Mouse (Mus musculus): ENCODE data around the gene Ipo9. TPM values are rescaled to one million over a fixed set of nuclear protein-coding genes. Genes with fewer than 3 reads are reported as not detected.

Ipo9 gene
- total and polyA plus RNA-seq, 3 experiments = 27.4 to 56.2 TPM; not detected in 1

DNA sequence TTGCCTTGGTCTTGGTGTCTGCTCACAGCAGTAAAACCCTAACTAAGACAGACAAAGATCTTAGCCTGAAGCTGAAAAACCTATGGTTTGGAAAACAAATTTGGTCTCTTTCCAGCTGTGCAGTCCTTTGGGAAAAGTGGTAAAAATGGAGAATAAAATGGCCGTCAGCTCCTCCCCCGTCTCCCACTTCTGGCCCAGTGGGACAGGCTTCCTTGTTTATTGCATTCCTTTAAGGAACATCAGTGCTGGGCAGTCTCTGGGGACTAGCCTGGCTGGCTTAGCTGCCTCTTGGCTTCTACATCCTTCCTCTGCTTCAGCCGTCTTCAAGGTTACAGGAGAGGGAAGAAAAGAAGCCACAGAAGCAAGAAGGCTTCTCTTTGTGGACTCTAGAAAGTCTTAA is 78.3 kb downstream of the Ipo9 start:
- H3K27ac ChIP-seq (ENCODE audit: control insufficient read depth, low read depth, low read length) = no peak overlapping the region
- H3K36me3 ChIP-seq (ENCODE audit: control insufficient read depth in 1 of 2, insufficient read depth in 2 of 2, low read length in 2 of 2) = no peaks in the 10 kb centered on the region
- TF ChIP-seq KAT2A (conservative IDR thresholded peaks at IDR 0.05; ENCODE audit: low read depth, low read length) = no peak
- no peak for TF ChIP-seq HCFC1 (IDR thresholded peaks at IDR 0.05; ENCODE audit: low read depth, low read length)
- no peak for TF ChIP-seq TBP (IDR thresholded peaks at IDR 0.05; ENCODE audit: low read depth, low read length)
- no peak for TF ChIP-seq BHLHE40 (IDR thresholded peaks at IDR 0.05; ENCODE audit: borderline replicate concordance, low read depth, low read length)
- no peak for TF ChIP-seq GATA1 (IDR thresholded peaks at IDR 0.05; ENCODE audit: low read depth, low read length)
- no peak for TF ChIP-seq SIN3A (IDR thresholded peaks at IDR 0.05; ENCODE audit: low read length)
- TF ChIP-seq POLR2AphosphoS2 (IDR thresholded peaks at IDR 0.05; ENCODE audit: low read length) = no peak
- TF ChIP-seq USF1 (IDR thresholded peaks at IDR 0.05; ENCODE audit: low read depth, low read length) = no peak
- no peak for TF ChIP-seq POLR2A (IDR thresholded peaks at IDR 0.05; ENCODE audit: control insufficient read depth in 1 of 2, insufficient read depth in 1 of 2, low read depth in 1 of 2, low read length in 2 of 2, poor library complexity in 1 of 2)
- no peak for TF ChIP-seq E2F4 (IDR thresholded peaks at IDR 0.05; ENCODE audit: borderline replicate concordance, low read depth, low read length)
- TF ChIP-seq TCF12 (IDR thresholded peaks at IDR 0.05; ENCODE audit: low read depth, low read length) = no peak
- TF ChIP-seq MYC (IDR thresholded peaks at IDR 0.05; ENCODE audit: low read depth, low read length) = no peak
- peaks cover 7 to 19% of the 10 kb centered on the region in 2 experiments; a peak in 3 of 4 replicates for H3K27me3 ChIP-seq (ENCODE audit: control insufficient read depth in 1 of 2, insufficient read depth in 2 of 2, low read length in 2 of 2)
- no peaks in the 10 kb centered on the region for H3K79me2 ChIP-seq (ENCODE audit: control insufficient read depth, insufficient read depth, low read length, poor library complexity)
- H3K9ac ChIP-seq (ENCODE audit: control insufficient read depth, low read depth, low read length, poor library complexity, severe bottlenecking) = no peak overlapping the region
- H3K9me3 ChIP-seq (replicated peaks; ENCODE audit: insufficient read depth, low read length) = no peaks in the 10 kb centered on the region
- no peak overlapping the region for H3K4me3 ChIP-seq (ENCODE audit: control insufficient read depth in 1 of 2, insufficient read depth in 1 of 2, low read depth in 2 of 2, low read length in 2 of 2)
- DNase-seq (ENCODE audit: low read depth, low spot score) = no peak
- H3K4me1 ChIP-seq (ENCODE audit: control insufficient read depth in 1 of 2, insufficient read depth in 2 of 2, low read length in 2 of 2) = no peaks in the 10 kb centered on the region

DNA sequence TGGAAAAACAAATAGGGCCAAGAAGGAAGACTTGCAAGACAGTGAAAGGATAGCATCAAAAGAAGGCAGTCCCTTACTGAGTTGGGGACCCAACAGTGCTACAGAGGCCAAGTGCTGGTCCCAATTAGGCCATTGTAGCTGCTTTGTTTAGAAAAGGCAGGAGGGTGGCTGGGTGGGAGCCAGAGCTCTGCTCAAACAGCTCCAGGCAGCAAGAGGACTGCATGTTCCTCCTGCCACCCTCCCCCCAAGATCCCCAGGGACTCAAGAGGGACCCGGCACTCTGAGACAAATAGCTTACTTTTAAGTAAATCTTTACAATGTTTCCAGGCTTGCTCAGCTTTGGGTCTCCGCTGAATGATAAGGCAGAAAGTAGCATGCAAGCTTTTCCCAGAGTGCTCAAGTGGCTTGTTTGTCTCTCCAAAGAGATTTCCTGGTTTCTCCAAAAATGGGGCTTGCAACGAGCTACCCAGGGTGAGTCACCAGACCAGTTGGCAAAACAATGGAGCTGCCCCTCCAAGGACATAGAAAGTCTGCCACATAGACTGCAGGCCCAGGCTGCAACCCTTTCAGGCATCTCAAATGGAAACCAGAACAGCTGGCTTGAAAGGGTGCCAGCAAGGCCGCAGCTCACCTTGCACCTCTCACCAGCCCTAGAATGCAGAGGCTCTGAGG is 82.7 kb downstream of the Ipo9 start:
- H3K79me2 ChIP-seq (ENCODE audit: control insufficient read depth, insufficient read depth, low read length, poor library complexity) = no peaks in the 10 kb centered on the region
- H3K4me1 ChIP-seq (ENCODE audit: control insufficient read depth in 1 of 2, insufficient read depth in 2 of 2, low read length in 2 of 2) = no peaks in the 10 kb centered on the region; a peak in 1 of 4 replicates
- H3K27ac ChIP-seq (ENCODE audit: control insufficient read depth, low read depth, low read length) = no peak overlapping the region
- no peak overlapping the region for H3K4me3 ChIP-seq (ENCODE audit: control insufficient read depth in 1 of 2, insufficient read depth in 1 of 2, low read depth in 2 of 2, low read length in 2 of 2)
- no peaks in the 10 kb centered on the region for H3K36me3 ChIP-seq (ENCODE audit: control insufficient read depth in 1 of 2, insufficient read depth in 2 of 2, low read length in 2 of 2)
- H3K9me3 ChIP-seq (replicated peaks; ENCODE audit: insufficient read depth, low read length) = no peaks in the 10 kb centered on the region
- no peak overlapping the region for H3K9ac ChIP-seq (ENCODE audit: control insufficient read depth, low read depth, low read length, poor library complexity, severe bottlenecking)
- peaks cover 2 to 9% of the 10 kb centered on the region in 2 experiments; a peak in 3 of 4 replicates for H3K27me3 ChIP-seq (ENCODE audit: control insufficient read depth in 1 of 2, insufficient read depth in 2 of 2, low read length in 2 of 2)
- TF ChIP-seq BHLHE40 (IDR thresholded peaks at IDR 0.05; ENCODE audit: borderline replicate concordance, low read depth, low read length) (no peak), SIN3A (IDR thresholded peaks at IDR 0.05; ENCODE audit: low read length) (no peak), CHD1 (IDR thresholded peaks at IDR 0.05; ENCODE audit: low read depth, low read length) (no peak), GABPA (IDR thresholded peaks at IDR 0.05; ENCODE audit: low read depth, low read length) (no peak), MAFK (IDR thresholded peaks at IDR 0.05; ENCODE audit: borderline replicate concordance, low read depth, low read length) (no peak), HCFC1 (IDR thresholded peaks at IDR 0.05; ENCODE audit: low read depth, low read length) (no peak), MXI1 (IDR thresholded peaks at IDR 0.05; ENCODE audit: low read depth, low read length) (no peak), EP300 (IDR thresholded peaks at IDR 0.05; ENCODE audit: low read depth in 1 of 2, low read length in 2 of 2) (no peak), TBP (IDR thresholded peaks at IDR 0.05; ENCODE audit: low read depth, low read length) (no peak)
- DNase-seq (ENCODE audit: low read depth, low spot score) = no peak
